Mouse (Mus musculus) cerebellum, adult 9-10 months (tissue): Measurements from ENCODE around the gene Psmc1.

Experiments used
- DNase-seq: peaks from one replicate; pipeline ENCODE4 v3.0.0; 2022

Psmc1 gene

GRCm38 (mm10) chr12:100109986-100110696 is at the start of gene Psmc1:
TSS of gene Psmc1 (plus strand) at chr12:100110154.
- peak; percentile 83 for DNase-seq

GRCm38 (mm10) chr12:100061071-100061470 is 48.9 kb upstream of the Psmc1 start:
- DNase-seq, result no peak

- no peak for DNase-seq
These were observed 48.1 kb upstream of the Psmc1 start for GRCm38 (mm10) chr12:100061826-100062225.

DNA sequence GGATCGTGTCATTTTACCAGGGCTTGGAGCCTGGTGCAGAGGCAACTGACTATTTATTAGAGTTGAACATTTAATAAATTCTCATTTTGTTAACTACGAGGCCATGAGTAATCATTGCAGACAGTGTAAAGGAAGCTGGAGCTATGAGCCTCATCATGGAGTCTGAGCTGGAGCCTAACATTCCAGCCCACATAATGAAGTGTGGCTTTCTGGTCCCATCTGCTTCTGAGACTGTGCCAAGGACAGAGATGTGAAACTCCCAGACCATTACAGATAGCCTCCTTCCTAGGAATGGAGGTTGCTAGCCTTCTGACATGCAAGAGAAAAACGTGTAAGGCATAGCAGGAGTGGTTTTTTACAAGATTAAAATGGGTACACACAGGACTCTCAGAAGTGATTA is 47.4 kb upstream of the Psmc1 start:
- no peak for DNase-seq

DNA sequence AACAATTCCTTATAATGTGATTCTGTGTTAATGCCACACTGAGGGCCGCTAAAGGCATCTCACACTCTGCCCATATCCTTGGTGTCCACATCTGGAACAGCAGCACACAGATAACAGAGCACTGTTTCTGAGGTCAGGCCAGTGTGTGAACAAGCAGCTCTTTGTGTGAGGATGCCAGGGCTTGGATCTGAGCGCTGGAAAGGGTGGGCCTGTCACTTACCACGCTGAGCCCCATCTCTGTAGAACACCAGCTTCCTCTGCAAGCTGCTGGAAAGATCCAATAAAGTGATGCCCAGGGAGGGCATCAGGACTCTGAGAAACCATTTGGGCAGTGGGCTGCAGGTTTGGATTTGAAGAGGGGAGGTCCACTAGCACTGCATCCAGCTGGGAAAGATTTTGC is 44.8 kb upstream of the Psmc1 start:
- DNase-seq, result peak; percentile 18

DNA sequence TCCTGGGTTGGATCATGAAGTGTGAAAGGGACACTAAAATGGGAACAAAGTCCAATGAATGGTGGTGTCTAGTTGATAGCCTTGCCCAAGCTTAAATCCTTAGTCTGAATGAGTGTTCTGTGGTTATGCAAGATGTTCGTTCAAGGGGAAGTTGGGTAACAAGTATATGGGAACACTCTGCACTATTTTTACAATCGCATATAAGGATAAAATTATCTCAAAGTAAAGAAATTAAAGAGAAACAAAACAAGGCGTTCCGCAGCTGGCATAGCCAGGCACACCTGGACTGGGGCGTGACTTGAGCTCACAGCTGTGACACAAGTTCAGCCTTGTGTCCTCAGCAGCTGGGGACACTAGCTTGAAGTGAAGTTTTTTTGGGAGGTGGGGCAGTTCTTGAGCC is 42.5 kb upstream of the Psmc1 start:
- DNase-seq, result no peak

DNA sequence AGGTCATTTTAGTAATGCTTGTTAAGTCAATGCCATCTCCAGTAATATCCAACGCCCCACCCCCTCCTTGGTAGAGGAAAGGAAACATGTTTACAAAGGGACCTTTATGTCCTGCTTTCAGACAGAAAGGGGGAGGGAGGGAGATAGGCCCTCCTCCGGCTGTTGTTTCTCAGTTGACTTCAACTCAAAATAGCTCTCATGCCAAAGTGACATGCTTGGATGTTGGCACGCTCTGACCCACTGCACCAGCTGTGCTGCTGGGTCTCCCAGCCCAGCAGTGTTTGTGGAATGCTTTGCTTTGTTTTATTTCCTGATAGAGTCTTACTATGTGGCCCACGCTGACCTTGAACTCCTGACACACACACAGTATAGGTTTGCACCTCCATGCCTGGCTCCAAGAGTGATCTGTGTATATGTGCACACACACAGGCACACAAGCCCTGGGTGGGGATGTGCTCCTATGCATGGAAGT is 36.7 kb upstream of the Psmc1 start:
- DNase-seq, result peak; percentile 27

GRCm38 (mm10) chr12:100075715-100076114 is 34.2 kb upstream of the Psmc1 start:
- no peak for DNase-seq

- DNase-seq, result no peak
These were observed 30.2 kb upstream of the Psmc1 start for GRCm38 (mm10) chr12:100079636-100080286.

GRCm38 (mm10) chr12:100088026-100088425 is 21.9 kb upstream of the Psmc1 start:
- no peak for DNase-seq

DNA sequence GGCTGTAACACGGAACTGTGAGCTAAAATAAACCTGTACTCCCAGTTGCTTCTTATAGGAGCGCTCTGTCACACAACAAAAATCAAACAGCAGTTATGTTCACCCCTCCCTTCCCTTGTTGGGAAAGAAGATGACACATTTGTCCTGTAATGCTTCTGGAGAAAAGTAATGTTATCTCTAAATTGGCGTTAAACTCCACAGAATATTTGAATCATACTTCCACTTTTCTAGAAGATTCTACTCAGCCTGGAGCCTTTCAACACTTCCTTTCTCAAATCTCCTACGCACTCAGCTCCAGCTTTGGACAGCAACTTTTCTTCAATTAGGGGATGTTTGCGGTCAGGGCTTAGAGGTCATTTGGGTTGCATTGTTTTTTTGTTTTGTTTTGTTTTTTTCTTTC is 20.7 kb upstream of the Psmc1 start:
- DNase-seq, result no peak

DNA sequence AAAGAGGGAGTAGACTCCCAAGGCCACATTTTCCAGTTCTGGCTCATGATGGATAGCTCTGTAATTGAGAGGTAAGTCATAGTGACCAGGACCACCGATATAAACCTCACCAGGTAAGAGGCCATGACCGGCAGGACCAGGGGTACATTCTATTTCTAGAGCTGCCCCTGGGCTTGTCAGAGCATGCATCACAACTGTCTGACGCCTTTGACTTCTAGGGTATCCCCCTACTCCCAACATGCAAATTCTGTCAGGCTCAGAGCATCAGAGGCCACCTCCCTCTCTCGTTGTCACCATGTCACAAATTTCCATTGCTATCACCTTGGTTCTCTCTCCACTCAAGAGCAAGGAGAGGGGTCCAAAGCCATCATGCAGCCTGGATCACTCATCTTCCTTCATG is 19.2 kb upstream of the Psmc1 start:
- no peak for DNase-seq

DNA sequence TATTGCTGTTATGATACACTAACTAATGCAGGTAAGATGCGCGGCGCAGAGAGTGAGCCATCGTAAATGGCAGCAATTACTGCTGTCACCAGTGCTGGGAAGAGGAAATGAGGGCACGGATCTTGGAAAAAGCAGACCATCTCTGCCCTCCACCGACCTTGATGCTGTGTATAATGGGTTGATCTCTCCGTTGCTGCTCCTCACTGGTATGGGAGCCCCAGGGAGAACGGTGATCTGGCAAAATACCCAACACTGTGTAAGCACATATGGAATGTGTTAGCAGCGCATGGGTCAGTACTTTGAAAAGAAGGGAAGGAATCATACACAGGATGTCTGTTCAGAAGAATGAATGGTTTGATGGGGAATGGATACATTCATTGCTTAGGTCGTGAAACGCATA is 16.9 kb upstream of the Psmc1 start:
- DNase-seq, result no peak

DNA sequence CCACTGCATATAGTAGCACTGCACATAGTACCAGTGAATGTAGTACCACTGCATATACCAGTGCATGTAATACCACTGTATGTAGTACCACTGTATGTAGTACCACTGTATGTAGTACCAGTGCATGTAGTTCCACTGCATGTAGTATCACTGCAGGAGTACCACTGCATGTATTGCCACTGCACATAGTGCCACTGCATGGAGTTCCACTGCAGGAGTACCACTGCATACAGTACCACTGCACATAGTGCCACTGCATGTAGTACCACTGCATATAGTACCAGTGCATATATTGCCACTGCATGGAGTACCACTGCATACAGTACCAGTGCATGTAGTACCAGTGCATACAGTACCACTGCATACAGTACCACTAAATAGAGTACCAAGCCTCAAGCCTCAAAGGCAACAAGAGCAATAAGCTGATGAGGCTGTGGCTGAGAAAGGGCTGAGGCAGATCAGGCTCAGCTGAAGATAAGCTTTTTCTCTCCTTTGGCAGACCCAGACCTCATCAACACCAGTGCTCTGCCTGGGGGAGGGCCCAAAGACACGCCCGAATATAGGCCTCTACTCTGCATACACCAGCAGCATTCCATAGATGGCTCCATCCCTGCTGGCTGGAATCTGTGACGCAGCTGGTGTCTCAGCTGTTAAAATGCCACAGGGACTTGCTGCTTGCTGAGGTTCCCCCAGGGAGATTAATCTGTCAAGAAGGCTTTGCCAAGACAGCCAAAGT is 9.8 kb upstream of the Psmc1 start:
- no peak for DNase-seq

- no peak for DNase-seq
These were observed 9.3 kb upstream of the Psmc1 start for GRCm38 (mm10) chr12:100100707-100101030.

- no peak for DNase-seq
These were observed 8.3 kb upstream of the Psmc1 start for GRCm38 (mm10) chr12:100101651-100102050.

DNA sequence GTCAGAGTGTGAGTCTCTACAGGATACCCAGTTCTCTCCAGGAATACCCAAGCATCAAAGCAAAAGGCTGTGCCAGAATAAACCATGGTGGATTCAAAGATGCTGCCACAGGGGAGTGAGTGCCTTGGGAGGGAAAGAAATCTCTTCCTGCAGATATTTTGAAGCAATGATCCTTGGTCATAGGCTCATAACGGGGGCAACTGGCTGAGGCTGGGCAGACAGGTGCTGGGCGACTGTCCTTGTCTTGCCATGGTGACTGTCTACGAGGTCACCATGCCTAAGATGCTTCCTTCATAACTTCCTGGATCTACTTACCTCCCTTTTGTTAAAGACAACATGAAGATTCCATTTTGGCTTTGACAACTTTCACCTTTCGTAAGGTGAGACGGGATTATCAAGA is 5.4 kb upstream of the Psmc1 start:
- DNase-seq, result no peak

- peak; percentile 76 for DNase-seq
These were observed 3.6 kb upstream of the Psmc1 start for GRCm38 (mm10) chr12:100106275-100106895.

DNA sequence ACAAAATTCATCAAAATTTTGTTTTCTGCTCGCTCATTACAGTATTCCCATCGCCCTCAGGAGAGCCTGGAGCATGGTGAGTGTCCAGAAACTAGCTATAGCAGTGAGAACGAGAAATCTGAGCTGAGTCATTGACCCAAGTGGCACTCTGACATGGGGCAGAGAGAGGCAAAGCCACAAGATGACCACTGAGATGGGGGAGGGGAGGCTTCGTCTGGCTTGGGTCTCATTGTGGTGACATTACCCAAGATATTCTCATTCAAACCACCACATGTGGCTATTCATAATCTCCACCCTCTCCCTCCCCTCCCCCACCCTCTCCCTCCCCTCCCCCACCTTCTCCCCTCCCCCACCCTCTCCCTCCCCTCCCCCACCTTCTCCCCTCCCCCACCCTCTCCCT is 2.5 kb upstream of the Psmc1 start:
- DNase-seq, result no peak

- no peak for DNase-seq
These were observed 6.0 kb downstream of the Psmc1 start for GRCm38 (mm10) chr12:100115982-100116381.

GRCm38 (mm10) chr12:100122921-100123381 is 13.0 kb downstream of the Psmc1 start:
- DNase-seq, result peak; percentile 66

GRCm38 (mm10) chr12:100123476-100123875 is 13.5 kb downstream of the Psmc1 start:
- no peak for DNase-seq
